Mouse (Mus musculus) gastrocnemius, postnatal 10 days (tissue): ENCODE results near the gene Arpin. TPM values are rescaled to one million over a fixed set of nuclear protein-coding genes. Genes with fewer than 3 reads are reported as not detected.

Experiments
- DNase-seq: peaks from one replicate; pipeline ENCODE4 v3.0.0; 2021; ENCODE audit warnings: mixed read lengths
- long read RNA-seq, 2 experiments: library from polyadenylated mRNA; stranded (forward); transcript quantifications; one replicate each; pipeline ENCODE4 v2.0.0; 2021
- total RNA-seq, 2 experiments: library from RNA; stranded (reverse); gene quantifications; 2 replicates each; pipeline ENCODE4 v1.2.3; 2021

Arpin gene
- total RNA-seq: 1 to 10 TPM; 8.1 to 9.2 TPM
- long read RNA-seq, experiment 1, transcript Arpin-201 (6 exons, 2,277 nt): major isoform, 13 of 13 reads
- long read RNA-seq, experiment 1, partial matches to known transcripts: 0 of 13 reads
- long read RNA-seq, experiment 1, other reads (novel, unspliced or antisense): 0 of 13 reads
- long read RNA-seq, experiment 2, partial matches to known transcripts: 0 of 4 reads
- long read RNA-seq, experiment 2, other reads (novel, unspliced or antisense): 1 of 4 reads

- peak; percentile 68 for DNase-seq
These were observed at the start of gene Arpin for GRCm38 (mm10) chr7:79934862-79935510. Gene Arpin (minus strand): TSS chr7:79935359.

GRCm38 (mm10) chr7:79975316-79975715 is 40.2 kb upstream of the Arpin start:
- no peak for DNase-seq

- DNase-seq: no peak
These were observed 37.0 kb upstream of the Arpin start for GRCm38 (mm10) chr7:79972195-79972594.

- DNase-seq: no peak
These were observed 35.2 kb upstream of the Arpin start for GRCm38 (mm10) chr7:79970336-79970735.

- no peak for DNase-seq
These were observed 33.2 kb upstream of the Arpin start for GRCm38 (mm10) chr7:79968326-79968725.

GRCm38 (mm10) chr7:79961600-79961999 is 26.4 kb upstream of the Arpin start:
- no peak for DNase-seq

- no peak for DNase-seq
These were observed 21.0 kb upstream of the Arpin start for GRCm38 (mm10) chr7:79956131-79956530.

GRCm38 (mm10) chr7:79954890-79955289 is 19.7 kb upstream of the Arpin start:
- DNase-seq: no peak

- DNase-seq: no peak
These were observed 15.9 kb upstream of the Arpin start for GRCm38 (mm10) chr7:79951038-79951437.

GRCm38 (mm10) chr7:79950236-79950635 is 15.1 kb upstream of the Arpin start:
- no peak for DNase-seq

- DNase-seq: peak; percentile 21
These were observed 499 bp upstream of the Arpin start for GRCm38 (mm10) chr7:79935511-79936205.

- peak; percentile 35 for DNase-seq
These were observed 698 bp downstream of the Arpin start for GRCm38 (mm10) chr7:79934461-79934860.

- DNase-seq: no peak
These were observed 6.6 kb downstream of the Arpin start for GRCm38 (mm10) chr7:79928516-79929052.

- DNase-seq: peak; percentile 86
These were observed 14.7 kb downstream of the Arpin start, which contains the start of gene Ap3s2 for GRCm38 (mm10) chr7:79920344-79920983. Gene Ap3s2 (minus strand): TSS chr7:79920649.

- DNase-seq: no peak
These were observed 20.6 kb downstream of the Arpin start for GRCm38 (mm10) chr7:79914556-79914955.

GRCm38 (mm10) chr7:79907356-79907755 is 27.8 kb downstream of the Arpin start:
- DNase-seq: no peak

GRCm38 (mm10) chr7:79906914-79907313 is 28.2 kb downstream of the Arpin start:
- no peak for DNase-seq

GRCm38 (mm10) chr7:79905193-79905592 is 30.0 kb downstream of the Arpin start:
- no peak for DNase-seq

- DNase-seq: no peak
These were observed 31.9 kb downstream of the Arpin start for GRCm38 (mm10) chr7:79903160-79903792.

- DNase-seq: no peak
These were observed 34.4 kb downstream of the Arpin start for GRCm38 (mm10) chr7:79900753-79901152.

GRCm38 (mm10) chr7:79895225-79895624 is 39.9 kb downstream of the Arpin start:
- DNase-seq: no peak

GRCm38 (mm10) chr7:79894790-79895189 is 40.4 kb downstream of the Arpin start:
- no peak for DNase-seq
